Mouse (Mus musculus) frontal cortex, adult (tissue): ENCODE data around the gene Wbp11.
"Not testable (repeated sequence)": the region's sequence is repeated elsewhere in the genome, so short reads cannot be mapped to it uniquely, and the experiment has no call there.

Source experiments
- ATAC-seq: cut with Nextera tagmentation; 2 replicates; pipeline ENCODE4 v1.9.2; 2017; ENCODE audit warnings: mild to moderate bottlenecking, moderate library complexity, mixed read lengths; ENCODE audit not compliant: low TSS enrichment

The Wbp11 gene

DNA sequence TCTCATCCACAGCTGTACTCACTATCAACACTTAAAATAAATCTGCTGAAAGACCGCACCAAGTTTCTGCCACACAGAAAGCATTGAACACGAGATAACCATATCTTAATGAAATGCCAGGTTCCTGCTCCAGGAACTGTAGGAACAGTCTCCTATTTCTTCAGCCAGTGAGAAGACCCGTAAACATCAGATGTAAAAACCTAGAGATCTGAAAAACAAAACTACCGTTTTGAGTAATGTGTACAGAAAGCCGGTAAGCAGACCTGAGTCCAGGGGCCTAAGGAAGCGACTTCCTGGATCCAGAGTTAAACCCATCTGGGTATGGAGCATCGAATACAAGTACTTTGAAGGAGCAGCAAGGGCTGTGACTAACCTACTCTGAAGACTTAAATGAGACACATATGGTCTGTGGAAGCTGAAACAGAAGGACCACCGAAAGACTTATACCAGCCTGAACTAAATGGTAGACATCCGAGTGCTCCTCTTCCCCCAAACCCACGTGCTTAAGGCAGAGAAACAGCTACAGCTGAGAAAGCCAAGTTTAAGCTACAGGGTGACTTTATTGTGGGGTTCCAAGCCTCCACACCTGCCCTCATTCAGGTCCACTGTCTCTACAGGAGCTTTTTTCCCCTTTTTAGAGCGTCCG is 24.8 kb downstream of the Wbp11 start:
- ATAC-seq: no peak; the same call in 1 of the 2 replicates

DNA sequence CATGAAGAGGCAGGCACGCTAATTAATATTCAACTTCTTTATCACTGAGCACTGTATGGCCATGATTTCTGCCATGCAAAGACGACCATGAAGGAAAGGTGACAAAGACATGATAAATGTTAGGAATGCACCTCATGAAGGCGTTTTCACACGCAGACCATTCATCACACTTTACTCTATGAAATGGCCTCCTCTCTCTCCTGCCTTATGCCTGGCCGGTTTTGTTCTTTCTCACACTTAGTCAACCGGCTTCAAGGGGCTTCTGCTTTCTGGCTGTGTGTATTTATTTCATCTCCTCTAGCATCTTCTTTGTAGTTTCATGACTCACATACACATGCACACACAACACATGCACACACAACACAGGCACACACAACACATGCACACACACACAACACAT is 26.8 kb downstream of the Wbp11 start:
- no peak for ATAC-seq

DNA sequence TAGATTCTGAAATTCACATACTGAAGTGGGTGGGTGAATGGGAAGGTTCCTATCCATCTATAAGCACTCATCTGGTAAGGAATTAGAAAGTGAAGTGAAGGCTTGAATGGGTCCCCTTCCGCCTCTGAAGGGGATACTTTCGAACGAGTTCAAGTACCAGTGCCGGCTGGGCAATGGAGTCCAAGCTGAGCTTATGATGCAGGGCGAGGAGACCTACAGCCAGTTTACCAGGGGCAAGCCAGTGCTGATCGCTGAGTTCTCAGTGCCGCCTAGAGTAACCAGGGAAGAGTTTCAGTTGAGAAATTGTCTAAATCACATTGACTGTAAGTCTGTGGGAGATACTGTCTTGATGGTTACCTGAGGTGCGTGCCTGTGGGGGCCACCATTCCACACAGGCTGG is 27.3 kb downstream of the Wbp11 start:
- no peak for ATAC-seq

DNA sequence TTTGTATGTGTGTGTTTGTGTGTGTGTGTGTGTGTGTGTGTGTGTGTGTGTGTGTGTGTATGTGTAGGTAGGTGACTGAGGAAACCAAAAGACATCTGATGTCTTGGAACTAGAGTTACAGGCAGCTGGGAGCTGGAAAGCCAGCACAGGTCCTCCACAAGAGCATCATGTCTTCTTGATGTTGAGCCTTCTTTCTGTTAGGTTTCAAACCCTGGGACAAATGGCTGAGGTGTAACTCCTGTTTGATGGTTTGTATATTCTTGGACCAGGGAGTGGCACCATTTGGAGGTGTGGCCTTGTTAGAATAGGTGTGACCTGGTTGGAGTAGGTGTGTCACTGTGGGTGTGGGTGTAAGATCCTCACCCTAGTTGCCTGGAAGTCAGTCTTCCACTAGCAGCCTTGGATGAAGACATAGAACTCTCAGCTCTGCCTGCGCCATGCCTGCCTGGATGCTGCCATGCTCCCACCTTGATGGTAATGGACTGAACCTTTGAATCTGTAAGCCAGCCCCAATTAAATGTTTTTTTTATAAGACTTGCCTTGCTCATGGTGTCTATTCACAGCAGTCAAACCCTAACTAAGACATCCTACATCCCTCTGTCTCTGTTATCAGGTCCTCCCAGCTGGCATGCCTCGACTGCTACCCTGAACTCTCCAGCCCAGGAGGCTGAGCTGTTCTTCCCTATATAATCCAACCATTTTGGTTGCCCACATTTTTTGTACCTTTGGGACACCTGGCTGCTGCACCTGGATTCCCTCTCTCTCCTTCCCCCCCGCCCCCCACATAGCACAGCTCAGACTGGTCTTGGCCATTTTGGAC is 29.9 kb downstream of the Wbp11 start:
- not testable (repeated sequence) for ATAC-seq

DNA sequence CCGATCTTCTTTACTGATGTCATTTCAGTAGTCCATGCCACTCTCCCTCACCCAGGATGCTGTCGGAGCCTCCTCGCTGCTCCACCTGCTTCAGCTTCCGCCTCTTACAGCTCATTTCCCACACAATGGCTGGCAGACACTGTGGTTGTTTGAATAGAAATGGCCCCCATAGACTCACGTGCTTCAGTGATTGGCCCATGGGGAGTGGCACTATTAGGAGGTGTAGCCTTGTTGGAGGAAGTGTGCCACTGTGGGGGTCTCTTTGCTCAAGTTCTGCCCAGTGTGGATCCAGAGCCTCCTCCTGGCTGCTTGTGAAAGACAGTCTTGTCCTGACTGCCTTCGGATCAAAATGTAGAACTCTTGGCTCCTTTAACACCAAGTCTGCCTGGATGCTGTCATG is 32.2 kb downstream of the Wbp11 start:
- no peak for ATAC-seq

DNA sequence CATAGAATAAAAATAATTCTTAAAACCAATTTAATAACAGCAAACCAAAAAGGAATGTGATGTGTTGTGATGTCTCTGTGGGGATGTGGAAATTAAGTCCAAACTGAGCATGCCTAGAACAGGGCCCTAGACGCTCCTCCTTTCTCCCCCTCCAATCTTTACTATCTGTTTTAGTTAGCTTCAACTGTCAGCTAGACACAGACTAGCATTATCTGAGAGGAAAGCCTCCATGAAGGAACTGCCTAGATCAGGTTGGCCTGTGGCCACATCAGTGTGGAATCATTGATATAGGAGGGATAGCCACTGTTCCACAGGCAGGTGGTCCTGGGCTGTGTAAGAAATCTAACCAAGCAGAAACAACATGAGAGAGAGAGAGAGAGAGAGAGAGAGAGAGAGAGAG is 32.9 kb downstream of the Wbp11 start:
- ATAC-seq: no peak

DNA sequence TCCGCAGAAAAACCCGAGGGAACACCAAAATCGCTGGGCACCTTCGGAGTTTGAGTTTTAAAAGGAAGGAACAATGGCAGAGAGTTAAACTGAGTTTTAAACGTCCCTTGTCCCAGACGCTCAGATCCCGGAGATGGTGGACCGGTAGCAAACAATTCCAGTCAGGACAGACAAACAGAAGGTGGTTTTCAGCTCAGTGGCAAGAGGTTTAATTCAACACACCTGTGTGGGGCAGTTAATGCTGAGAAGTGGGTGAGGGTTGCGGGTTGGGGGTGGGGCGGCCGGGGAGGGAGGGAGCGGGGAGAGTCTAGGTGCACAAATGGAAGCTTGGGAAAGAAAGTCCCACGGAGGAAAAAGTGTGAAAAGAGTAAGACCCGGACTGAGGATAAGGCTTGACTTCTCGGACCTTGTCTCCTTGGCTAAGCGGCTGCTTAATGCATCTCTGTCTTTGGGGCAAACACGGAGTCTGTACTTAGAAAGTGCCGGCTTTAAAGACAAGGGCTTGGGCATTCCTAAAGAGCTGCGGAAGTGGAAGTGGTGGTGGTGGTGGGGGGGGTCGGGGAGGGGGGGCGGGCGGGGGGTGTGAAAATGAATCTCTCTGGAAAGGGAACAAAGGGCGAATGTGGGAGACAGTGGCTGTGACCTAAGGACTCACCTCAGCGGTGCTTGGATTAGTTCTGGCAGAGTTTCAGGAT is 34.1 kb downstream of the Wbp11 start:
- ATAC-seq: no peak

DNA sequence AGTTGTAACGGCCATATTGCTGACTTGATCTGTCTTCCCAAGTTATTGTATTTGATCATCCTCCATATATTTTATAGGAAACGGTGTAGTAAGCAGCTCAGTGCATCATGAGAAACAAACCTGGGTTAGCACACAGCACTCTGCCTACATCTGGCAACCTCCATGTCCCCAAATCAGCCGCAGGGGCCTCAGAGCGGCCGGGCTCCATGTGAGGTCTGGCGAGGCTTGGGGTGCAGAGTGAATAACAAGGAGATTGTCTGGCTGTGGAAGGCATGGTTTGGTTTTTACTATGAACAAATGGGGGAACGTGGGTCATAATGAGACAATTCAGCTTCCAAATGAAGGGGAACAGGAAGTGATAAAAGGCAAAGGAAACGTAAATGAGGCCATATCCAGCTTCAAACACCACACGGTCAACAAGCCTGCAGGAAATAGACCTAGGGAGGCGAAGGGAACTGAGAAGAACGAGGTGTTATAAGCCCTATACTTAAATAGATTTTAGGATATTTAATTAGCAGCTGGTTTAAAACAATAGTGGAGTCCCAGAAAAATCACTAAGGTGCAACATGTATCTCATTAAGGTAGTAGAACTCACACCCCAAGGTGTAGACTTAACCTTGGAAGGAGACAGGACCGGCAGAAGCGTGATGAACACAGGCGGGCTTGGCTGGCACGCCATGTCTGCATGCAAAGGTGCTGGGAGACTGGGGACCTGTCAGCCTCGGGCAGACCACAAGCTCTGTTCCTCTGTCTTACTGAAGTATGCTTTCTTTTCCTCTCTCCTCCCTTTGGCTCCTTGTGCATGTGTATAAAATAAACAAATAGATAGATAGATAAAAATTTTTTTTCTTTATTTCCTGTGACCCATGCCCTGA is 34.9 kb downstream of the Wbp11 start:
- ATAC-seq: no peak

DNA sequence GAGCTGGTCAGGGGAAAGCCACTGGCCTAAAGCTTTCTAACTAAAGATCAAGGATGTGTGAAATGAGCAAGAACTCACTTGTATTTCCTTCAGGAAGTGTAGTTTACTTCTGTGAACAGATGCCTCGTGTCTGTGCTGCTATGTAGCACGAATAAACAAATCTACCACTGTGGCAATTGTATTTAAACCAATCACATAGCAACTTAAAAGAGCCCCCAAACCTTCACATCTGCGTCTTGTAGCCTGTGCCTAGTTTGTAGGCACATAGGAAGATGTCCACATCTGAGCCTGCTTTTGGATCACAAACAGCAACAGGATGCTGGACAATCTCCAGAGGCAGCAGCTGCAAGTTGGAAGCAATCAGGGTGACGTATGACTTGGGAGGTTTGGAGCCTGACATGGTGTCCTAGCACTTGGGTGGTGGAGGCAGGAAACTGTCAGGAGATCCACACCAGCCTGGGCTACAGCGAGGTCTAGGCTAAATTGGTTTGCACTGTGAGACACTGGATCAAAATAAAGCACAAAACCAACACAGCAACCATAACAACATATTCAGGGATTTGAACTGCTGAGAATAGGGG is 38.6 kb downstream of the Wbp11 start:
- ATAC-seq: no peak; the same call in 1 of the 2 replicates

DNA sequence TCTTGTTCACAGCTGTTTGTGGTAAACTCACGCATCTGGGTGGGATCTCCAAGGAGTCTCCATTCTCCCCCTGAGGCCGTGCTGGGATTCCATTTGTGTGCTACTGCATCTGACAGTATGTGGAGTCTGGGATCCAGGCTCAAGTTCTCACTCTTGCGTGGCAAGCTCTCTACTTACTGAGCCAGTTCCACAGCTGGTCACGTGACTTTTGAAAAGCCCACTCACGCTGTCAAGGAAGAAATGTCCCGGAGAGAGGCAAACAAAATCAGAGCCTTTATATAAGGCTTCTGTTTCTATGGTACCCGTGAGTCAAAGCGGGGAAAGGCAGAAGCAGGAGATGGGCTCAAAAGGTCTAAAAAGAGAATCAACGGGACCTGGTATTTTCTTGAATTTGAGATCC is 45.3 kb downstream of the Wbp11 start:
- ATAC-seq: peak; percentile 78

DNA sequence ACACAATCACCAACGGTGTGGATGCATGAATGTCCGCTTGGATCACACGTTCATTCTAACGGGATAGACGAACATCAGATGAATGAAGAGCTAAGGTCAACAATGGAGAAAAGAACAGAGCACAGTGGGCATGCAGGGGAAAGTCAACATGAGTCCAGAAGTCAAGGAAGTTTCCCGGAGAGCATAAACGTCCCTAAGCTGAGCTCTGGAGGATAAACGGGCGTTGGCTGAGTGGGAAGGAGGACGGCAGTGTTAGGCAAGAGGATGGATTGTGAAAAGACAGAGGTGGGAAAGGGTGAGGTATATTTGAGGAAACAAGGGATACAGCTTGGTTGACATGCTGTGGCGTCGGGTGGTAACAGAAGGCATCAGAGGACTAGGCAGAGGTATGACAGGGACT is 45.9 kb downstream of the Wbp11 start:
- ATAC-seq: no peak

DNA sequence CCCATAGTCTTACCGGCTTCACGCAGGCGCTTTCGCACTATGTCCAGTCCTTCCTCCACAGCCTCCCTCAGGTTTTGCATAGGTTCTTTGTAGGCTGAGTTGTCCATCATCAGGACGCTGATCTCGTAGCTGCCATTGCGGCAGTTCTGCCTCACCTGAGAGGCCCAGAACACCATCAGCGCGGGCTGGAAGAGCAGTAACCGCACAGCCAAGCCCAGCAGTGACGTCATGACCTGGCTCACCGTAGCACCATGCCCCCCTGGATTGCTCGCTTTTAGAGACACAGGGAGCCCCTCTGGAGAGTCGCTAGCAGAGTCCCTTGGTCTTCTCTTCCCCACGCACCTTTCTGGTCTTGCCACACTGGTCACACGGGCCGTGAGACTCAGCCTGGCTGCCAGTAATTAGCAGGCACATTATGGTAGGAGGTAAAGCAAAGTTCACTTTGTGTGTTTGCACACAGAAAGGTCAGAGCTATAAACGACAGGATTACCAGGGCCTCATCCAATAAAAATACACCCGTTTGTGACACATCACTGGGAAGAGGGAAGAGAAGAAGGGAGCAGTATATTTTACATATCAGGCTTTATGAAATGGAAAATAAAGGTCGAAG is 46.6 kb downstream of the Wbp11 start, which contains the start of gene Gucy2c:
Gene Gucy2c, minus strand, starts transcription at position 389 of the 610 bp plus-strand sequence.
- no peak for ATAC-seq

DNA sequence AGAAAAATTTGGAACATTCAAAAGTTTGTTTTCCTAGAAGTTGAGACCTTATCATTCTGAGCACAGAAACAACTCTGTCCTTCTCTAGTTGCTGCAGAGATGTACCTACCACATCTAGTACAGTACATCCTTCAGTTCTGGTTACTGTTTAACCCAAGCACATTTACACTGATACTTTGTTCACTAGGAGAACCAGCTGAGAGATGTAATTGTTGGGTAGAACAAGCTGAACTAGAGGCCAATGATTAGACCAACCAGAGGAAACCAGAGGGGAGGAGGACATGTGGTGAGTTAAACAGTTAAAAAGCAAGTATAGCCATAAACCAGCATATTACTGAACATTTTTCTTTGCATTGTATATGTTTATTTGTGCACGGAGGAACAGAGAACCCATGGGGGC is 51.6 kb downstream of the Wbp11 start:
- ATAC-seq: no peak

DNA sequence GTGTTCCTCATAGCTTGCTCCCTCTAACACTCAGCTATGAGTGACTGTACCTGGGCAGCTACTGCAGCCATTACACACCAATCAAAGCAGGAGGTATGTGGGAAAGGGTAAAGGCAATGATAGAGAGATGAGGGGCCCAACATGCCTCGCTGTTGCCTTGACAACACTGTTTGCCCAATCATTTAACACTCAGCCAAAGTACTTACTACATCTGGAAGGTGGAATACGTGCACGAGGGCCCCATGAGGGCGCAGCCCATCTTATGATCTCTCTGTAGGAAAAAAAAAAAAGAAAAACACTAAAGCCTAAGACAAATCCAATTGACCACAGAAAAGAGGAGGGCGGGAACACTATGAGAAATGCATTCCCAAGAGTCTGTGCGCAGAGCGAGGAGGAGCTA is 58.2 kb downstream of the Wbp11 start:
- no peak for ATAC-seq

DNA sequence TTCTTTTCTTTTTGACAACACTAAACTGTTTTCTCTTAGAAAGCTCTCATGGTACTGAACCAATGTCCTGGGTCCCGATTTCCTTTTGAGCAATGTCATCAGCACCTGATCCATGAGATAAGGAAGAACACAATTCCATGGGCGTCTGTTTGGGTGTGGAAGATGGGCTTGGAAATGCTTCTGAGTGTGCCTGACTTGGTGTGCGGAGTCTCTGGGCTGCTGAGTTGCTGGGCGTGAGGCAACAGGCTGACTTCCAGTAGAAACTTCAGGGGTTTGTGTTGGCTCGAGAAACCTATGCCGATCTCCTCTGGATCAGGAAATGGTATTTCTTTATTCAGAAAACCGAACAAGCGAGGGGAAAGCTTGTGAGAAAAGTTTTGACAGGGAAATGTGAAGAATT is 58.9 kb downstream of the Wbp11 start:
- ATAC-seq: no peak

DNA sequence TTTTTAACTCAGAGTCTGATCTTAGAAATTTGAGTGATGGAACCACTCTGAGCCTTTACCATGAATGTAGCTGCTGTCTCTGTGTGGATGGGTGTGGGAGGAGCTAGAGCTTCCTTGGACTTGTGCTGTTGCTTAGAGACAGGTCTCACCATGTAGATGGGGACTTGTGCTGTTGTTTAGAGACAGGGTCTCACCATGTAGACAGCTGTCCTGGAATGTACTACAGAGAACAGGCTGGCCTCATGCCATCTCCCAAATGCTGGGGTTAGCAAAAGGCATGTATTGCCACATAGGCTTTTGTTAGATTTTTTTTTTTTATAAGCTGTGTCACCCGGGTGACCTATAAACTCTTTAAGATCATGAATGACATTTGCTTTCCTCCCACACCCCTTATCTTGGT is 64.1 kb downstream of the Wbp11 start:
- no peak for ATAC-seq
